Mouse (Mus musculus) spleen, adult 2 months (tissue): Measurements from ENCODE around the gene Dupd1.

Source experiments
- CTCF ChIP-seq: fragments of 200-500 bp; IDR thresholded peaks from 2 replicates; pipeline ENCODE4 v1.5.1; 2011; ENCODE audit warnings: mild to moderate bottlenecking, inconsistent platforms; ENCODE audit not compliant: insufficient read depth, insufficient read length, insufficient replicate concordance; ENCODE audit errors: extremely low read depth
- POLR2A ChIP-seq: fragments of 200-500 bp; IDR thresholded peaks from 2 replicates; pipeline ENCODE4 v1.6.1; 2011; ENCODE audit warnings: low read depth, low read length, inconsistent platforms

DNA sequence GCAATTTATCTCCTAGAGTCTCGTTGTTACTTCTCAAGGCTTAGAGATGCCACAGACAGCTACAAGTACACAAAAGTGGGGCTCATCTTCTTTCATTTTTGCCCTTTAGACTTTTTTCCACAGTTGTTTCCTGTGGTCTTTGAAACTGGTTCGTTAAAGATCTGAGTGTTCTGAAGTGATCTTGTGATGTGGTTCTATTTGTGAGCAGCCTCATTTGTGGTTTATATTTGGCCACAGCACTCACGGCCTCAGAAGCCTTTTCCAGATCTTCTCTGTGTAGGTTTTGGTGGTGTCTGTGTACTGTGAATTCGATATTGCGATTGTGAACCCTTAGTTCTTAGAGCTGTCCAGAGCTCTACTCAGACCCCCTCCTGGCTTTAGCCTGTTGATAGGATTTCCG lies 77.8 kb downstream of the Dupd1 start:
- TF ChIP-seq POLR2A: no peak
- TF ChIP-seq CTCF: no peak
